In genomic region chr5:36323526-36323925, GRCm38 (mm10) we compare ENCODE assay signal across 8 mouse cellular contexts.
DNase-seq lines count a peak whose midpoint lies in the region.

No protein-coding gene starts in this region.

- DNase-seq in T-cell, adult 2 months (ENCODE audit: low spot score), result peak; percentile 60
- DNase-seq in cerebellum, postnatal 4 days (ENCODE audit: low spot score in 2 of 2), result peak; percentile 58 to 80
- DNase-seq in gastrocnemius, postnatal 14 days, result peak; percentile 84
- DNase-seq in hindlimb bud, embryonic 11.5 days (ENCODE audit: extremely low spot score, low read depth, low spot score), result peak; percentile 44
- DNase-seq in left cerebral cortex, adult 8-10 months (ENCODE audit: low spot score in 2 of 2), result peak; percentile 51 to 70
- DNase-seq in mesoderm, embryonic 11.5 days (ENCODE audit: low read depth, low spot score), result peak; percentile 83
- peak; percentile 69 for DNase-seq in right cerebral cortex, postnatal 25 days
- DNase-seq in urinary bladder, postnatal 25 days (ENCODE audit: low spot score), result peak; percentile 87

- intact Hi-C loops in gastrocnemius, postnatal 14 days (cut with DNase I; ENCODE audit: low total_unique reads), result loop anchor here (5.0 kb wide), 1 partner anchor 286 kb away; no protein-coding TSS in a partner anchor

Comparison
In these comparisons a context has a peak if more than half of its experiments do, and no peak if none do; other contexts are left out.
1. Peak in every context shown above with its lines: DNase-seq.